Mouse (Mus musculus) embryonic facial prominence, embryonic 14.5 days (tissue): ENCODE data around the gene Pcgf5. TPM values are rescaled to one million over a fixed set of nuclear protein-coding genes. Genes with fewer than 3 reads are reported as not detected.
A peak's percentile ranks its signal among the peaks of the same experiment; 100 is the strongest.

ENCODE experiments used
- ATAC-seq: fragments of 200-750 bp; cut with Nextera tagmentation; 2 replicates; pipeline ENCODE4 v1.8.0; 2017; ENCODE audit warnings: low read depth, moderate number of reproducible peaks, moderate TSS enrichment
- DNase-seq: peaks from one replicate; pipeline ENCODE4 v3.0.0-alpha.2; 2015; ENCODE audit warnings: low spot score
- H3K27ac ChIP-seq: fragments of 300-500 bp; sonication (generic); replicated peaks from 2 replicates; pipeline ENCODE4 v1.5.1; 2014; ENCODE audit warnings: low read depth, mild to moderate bottlenecking, low read length, moderate library complexity
- H3K27me3 ChIP-seq: fragments of 300-500 bp; sonication (generic); replicated peaks from 2 replicates; pipeline ENCODE4 v1.6.1; 2014; ENCODE audit warnings: low read length; ENCODE audit not compliant: control insufficient read depth, insufficient read depth
- H3K36me3 ChIP-seq: fragments of 300-500 bp; sonication (generic); 2 replicates; pipeline ENCODE4 v1.6.1; 2014; ENCODE audit warnings: low read length, mixed read lengths; ENCODE audit not compliant: control insufficient read depth, insufficient read depth
- H3K4me1 ChIP-seq: fragments of 300-500 bp; sonication (generic); 2 replicates; pipeline ENCODE4 v1.6.1; 2014; ENCODE audit warnings: antibody characterized with exemption, low read length; ENCODE audit not compliant: control insufficient read depth, insufficient read depth
- H3K4me2 ChIP-seq: fragments of 300-500 bp; sonication (generic); 2 replicates; pipeline ENCODE4 v1.6.1; 2014; ENCODE audit warnings: low read depth, mild to moderate bottlenecking, low read length, moderate library complexity, mixed read lengths
- H3K4me3 ChIP-seq: fragments of 300-500 bp; sonication (generic); 2 replicates; pipeline ENCODE4 v1.5.1; 2014; ENCODE audit warnings: low read depth, mild to moderate bottlenecking, low read length
- H3K9ac ChIP-seq: fragments of 300-500 bp; sonication (generic); 2 replicates; pipeline ENCODE4 v1.6.1; 2014; ENCODE audit warnings: low read depth, mild to moderate bottlenecking, low read length, moderate library complexity, mixed read lengths
- H3K9me3 ChIP-seq: fragments of 300-500 bp; sonication (generic); 2 replicates; pipeline ENCODE4 v1.6.1; 2016; ENCODE audit warnings: low read length; ENCODE audit not compliant: control insufficient read depth
- WGBS: fragments of 180-500 bp; shearing (Covaris S2); extraction: QIAGEN DNeasy Blood & Tissue Kit; methylation state at CpG from one replicate; pipeline ENCODE4 v1.1.7; 2014; 5-methylcytosine and 5-hydroxymethylcytosine counted together
- polyA plus RNA-seq: library from polyadenylated mRNA; unstranded; fragments of >200 nt; fragmentation: Nextera tagmentation; extraction: Ambion mirVana; gene quantifications from 2 replicates; pipeline ENCODE4 v1.2.1, GENCODE M21; 2014

Gene Pcgf5
- polyA plus RNA-seq, 1 experiment from 2014 or later: 8.1 TPM

DNA sequence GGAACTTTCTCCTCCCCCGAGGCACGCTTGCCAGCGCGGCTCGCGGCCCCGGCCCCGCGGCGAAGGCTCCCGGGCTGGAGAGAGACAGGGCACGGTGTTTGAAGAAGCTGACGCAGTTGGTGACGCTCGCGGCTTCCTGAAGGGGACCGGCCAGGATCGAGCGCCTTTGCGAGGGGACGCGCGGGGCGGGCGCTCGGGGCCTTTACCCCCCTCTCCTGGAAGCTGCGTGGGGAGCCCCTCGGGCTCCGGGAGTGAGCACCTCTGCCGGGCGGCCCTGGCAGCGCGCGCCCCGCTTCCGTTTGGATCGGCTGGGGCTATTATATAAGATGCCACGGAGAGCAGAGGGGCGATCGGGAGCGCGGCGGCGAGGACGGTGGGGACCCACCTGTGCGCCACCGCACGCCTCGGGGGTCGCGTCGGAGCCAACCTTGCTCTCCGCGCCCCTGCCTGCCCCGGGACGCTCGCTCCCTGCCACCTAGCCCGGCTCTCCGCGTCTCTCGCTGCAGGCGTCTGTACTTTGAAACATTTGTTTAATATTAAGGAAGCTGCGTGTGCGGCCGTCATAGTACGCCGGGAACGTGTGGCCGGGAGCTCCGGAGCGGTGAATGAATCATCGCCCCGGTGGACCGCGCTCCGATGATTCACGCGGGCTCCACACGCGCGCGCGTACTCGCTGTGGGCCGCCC is 835 bp downstream of the Pcgf5 start:
- Histone ChIP-seq H3K4me3 (peak overlapping the region; percentile 77), H3K27me3 (peaks cover 40% of the 10 kb centered on the region), H3K27ac (no peak overlapping the region)

DNA sequence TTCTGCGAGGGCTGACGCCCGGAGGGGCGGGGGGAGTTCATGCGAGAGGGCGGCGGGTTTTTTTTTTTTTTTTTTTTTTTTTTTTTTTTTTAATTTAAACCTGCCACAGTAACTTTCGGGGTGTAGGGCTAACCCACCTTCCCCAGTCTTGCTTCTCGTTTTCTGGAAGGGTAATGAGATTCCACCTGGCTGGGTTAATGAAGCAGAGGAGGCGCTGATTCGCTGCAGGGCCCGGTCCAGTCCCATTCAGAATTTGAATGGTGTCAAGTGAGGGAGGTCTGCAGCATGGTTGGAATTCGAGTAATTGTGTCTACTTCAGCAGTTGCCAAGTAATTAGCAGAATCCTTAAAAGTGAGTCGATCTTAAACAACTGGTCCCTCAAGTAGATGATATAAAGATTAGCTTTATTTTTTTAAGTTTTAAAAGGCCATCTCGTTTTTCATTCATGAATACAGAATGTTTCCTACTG is 1.4 kb downstream of the Pcgf5 start:
- peak overlapping the region; percentile 99 for H3K4me2 ChIP-seq
- DNase-seq (no peak), ATAC-seq (no peak)
- H3K27me3 ChIP-seq: peaks cover 40% of the 10 kb centered on the region
- peak overlapping the region; percentile 77 for H3K4me3 ChIP-seq
- no peaks in the 10 kb centered on the region for H3K4me1 ChIP-seq
- H3K9me3 ChIP-seq: no peaks in the 10 kb centered on the region
- peak overlapping the region; percentile 68 for H3K9ac ChIP-seq
- H3K27ac ChIP-seq: no peak overlapping the region
- 3% methylated on average over 13 of the region's 15 CpGs for WGBS
- H3K36me3 ChIP-seq: no peaks in the 10 kb centered on the region

More for the DNA sequence above, 835 bp downstream of the Pcgf5 start:
- Histone ChIP-seq H3K9ac (peak overlapping the region; percentile 68), H3K9me3 (no peaks in the 10 kb centered on the region), H3K4me1 (no peaks in the 10 kb centered on the region), H3K4me2 (peak overlapping the region; percentile 99), H3K36me3 (no peaks in the 10 kb centered on the region)
- ATAC-seq (peak; percentile 74), DNase-seq (peak; percentile 62)
- WGBS: under 1% methylated on average over 30 of the region's 85 CpGs

DNA sequence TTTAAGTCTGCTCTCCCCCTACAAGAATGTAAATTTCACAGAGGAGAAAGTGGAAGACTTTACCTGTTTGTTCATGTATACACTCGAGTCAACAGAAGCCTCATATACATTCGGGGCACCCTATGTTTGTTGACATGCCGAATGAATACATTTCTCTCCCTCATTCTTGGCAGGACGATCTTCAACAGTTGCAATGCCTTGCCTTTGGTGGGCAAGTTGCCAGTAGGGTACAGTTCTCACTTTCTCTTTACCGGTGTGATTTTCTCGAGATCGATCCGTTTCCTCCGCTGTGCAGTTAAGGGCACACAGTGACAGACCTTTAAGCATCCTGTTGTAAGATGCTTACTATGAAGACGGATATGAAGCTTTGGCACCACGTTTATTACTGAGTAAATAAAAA is 2.1 kb downstream of the Pcgf5 start:
- no peak overlapping the region for H3K4me3 ChIP-seq
- DNase-seq (no peak), ATAC-seq (no peak)
- 79% methylated on average over 11 of the region's 11 CpGs for WGBS
- no peak overlapping the region for H3K9ac ChIP-seq
- H3K4me1 ChIP-seq: no peaks in the 10 kb centered on the region
- H3K36me3 ChIP-seq: no peaks in the 10 kb centered on the region
- H3K27ac ChIP-seq: no peak overlapping the region
- H3K9me3 ChIP-seq: no peaks in the 10 kb centered on the region
- no peak overlapping the region for H3K4me2 ChIP-seq
- H3K27me3 ChIP-seq: peaks cover 40% of the 10 kb centered on the region

DNA sequence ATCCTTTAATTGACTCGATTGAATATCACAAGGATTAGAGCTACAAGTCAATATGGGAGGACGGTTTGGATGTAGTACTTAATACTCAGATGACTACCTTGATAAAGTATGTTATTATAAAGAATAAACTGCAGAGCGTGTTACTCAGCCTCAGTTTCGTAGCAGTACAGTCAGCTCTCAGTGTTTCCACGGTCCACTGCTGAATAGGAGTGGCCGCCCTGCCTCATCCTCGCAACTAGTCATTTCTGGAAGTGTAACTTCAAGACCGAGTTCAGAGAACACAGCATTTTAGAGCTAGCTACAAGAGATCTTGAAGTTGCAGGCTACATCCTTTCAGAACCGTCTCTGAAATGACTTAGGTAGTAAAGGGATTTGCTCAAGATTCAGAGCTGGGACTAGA is 2.8 kb downstream of the Pcgf5 start:
- DNase-seq (no peak), ATAC-seq (no peak)
- Histone ChIP-seq H3K36me3 (no peaks in the 10 kb centered on the region), H3K27ac (no peak overlapping the region), H3K27me3 (peaks cover 40% of the 10 kb centered on the region), H3K9ac (no peak overlapping the region), H3K9me3 (no peaks in the 10 kb centered on the region), H3K4me1 (no peaks in the 10 kb centered on the region), H3K4me2 (no peak overlapping the region), H3K4me3 (no peak overlapping the region)
- WGBS: 91% methylated on average over 9 of the region's 9 CpGs

DNA sequence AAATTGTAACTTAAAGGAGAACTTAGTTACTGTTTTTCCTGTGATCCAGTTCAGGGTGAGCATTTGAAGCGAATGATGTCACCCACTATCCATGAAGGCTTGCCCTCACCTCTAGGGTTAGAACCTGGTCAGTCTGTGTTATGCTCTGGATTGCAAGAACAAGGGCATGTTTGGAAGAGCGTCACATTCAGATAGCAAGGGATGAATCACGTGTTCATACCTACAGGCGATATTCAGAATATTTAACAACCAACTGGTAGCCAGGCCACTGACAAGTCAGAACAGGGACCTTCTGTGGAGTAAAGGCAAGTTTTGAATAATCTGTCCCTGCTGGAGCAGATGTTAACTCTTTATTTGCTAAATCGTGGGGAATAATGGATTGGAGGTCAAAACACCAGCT is 14.4 kb downstream of the Pcgf5 start:
- no peak overlapping the region for H3K4me2 ChIP-seq
- 78% methylated on average over 5 of the region's 5 CpGs for WGBS
- no peaks in the 10 kb centered on the region for H3K36me3 ChIP-seq
- H3K9ac ChIP-seq: no peak overlapping the region
- no peak overlapping the region for H3K27ac ChIP-seq
- no peak for DNase-seq
- H3K4me3 ChIP-seq: no peak overlapping the region
- ATAC-seq: no peak
- no peaks in the 10 kb centered on the region for H3K9me3 ChIP-seq
- H3K4me1 ChIP-seq: no peaks in the 10 kb centered on the region
- H3K27me3 ChIP-seq: no peaks in the 10 kb centered on the region

DNA sequence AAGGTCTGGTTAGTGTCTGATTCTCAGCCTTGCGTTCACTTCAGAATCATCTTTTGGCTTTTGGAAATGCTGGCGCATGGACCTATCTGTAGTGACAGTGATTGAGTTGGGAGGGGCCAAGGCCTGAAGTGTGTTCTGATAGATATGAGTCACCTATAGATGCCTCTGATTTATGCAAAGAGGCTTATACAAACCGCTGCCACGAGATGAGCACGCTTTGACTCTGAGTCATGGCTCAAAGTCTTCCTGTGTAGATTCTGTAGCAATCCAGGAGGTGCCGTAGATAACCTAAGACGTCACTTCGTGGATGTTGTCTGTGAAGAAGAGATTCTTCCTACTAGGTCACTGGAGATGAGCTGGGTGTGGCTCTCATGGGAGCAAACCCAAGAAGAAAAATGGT is 16.6 kb downstream of the Pcgf5 start:
- no peaks in the 10 kb centered on the region for H3K4me1 ChIP-seq
- 90% methylated on average over 8 of the region's 8 CpGs for WGBS
- H3K9ac ChIP-seq: no peak overlapping the region
- H3K4me2 ChIP-seq: no peak overlapping the region
- H3K27ac ChIP-seq: no peak overlapping the region
- ATAC-seq (no peak), DNase-seq (no peak)
- H3K36me3 ChIP-seq: no peaks in the 10 kb centered on the region
- no peaks in the 10 kb centered on the region for H3K9me3 ChIP-seq
- H3K27me3 ChIP-seq: no peaks in the 10 kb centered on the region
- H3K4me3 ChIP-seq: no peak overlapping the region

DNA sequence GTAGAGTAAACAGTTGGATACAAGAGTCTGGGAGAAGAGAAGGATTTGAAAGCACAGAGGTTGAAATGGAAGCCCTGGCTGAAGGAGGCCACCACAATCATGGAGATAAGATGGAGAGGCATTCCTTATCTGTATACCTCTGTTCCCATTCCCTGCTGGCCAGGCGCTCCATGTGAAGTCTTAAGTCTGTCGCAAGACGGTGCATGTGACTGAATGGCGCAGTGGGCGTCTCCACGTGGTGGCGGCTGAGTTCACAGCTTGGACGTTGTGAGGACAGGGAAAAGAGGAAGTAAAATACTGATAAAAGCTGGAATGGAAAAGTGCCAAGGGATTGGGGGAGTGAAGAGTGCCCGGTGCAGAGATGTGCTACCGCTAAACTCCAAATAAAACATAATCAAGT is 23.4 kb downstream of the Pcgf5 start:
- H3K27me3 ChIP-seq: no peaks in the 10 kb centered on the region
- no peaks in the 10 kb centered on the region for H3K36me3 ChIP-seq
- ATAC-seq: no peak
- no peaks in the 10 kb centered on the region for H3K9me3 ChIP-seq
- no peak for DNase-seq
- no peak overlapping the region for H3K4me2 ChIP-seq
- no peak overlapping the region for H3K9ac ChIP-seq
- H3K4me1 ChIP-seq: no peaks in the 10 kb centered on the region
- no peak overlapping the region for H3K4me3 ChIP-seq
- 86% methylated on average over 10 of the region's 10 CpGs for WGBS
- H3K27ac ChIP-seq: no peak overlapping the region

DNA sequence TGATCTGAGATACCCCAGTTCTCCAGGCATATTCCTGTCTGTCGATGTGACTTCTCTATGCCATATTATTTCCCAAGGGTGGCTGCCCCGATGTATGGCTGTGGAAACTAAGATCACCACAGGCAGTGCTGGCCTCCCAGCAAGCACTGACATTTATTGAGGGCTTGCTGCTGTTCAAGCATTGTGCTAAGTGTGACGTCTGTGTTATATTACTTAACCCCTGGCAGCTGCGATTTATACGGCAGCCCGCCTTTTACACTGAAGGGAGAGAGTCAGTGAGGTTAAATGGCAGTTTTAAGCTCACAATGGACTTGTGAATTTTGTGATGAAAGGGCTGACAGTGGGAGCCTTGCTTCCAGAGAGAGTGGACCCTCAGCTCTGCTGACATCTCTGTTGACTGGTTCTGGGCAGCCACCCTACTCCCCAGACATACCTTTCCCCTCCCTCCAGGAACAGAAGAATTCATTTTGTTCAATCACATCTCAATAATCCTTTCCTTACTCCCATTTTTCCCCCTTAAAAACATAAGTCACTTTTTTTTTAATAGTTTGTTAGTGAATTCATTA is 25.0 kb downstream of the Pcgf5 start:
- no peaks in the 10 kb centered on the region for H3K4me1 ChIP-seq
- WGBS: 64% methylated on average over 6 of the region's 6 CpGs
- no peak overlapping the region for H3K4me2 ChIP-seq
- H3K9ac ChIP-seq: no peak overlapping the region
- DNase-seq: no peak
- ATAC-seq: no peak
- H3K36me3 ChIP-seq: no peaks in the 10 kb centered on the region
- H3K9me3 ChIP-seq: no peaks in the 10 kb centered on the region
- no peaks in the 10 kb centered on the region for H3K27me3 ChIP-seq
- H3K4me3 ChIP-seq: no peak overlapping the region
- H3K27ac ChIP-seq: no peak overlapping the region
